16 mouse cellular contexts compared by ENCODE assay signal in genomic region chr13:94322475-94322874, GRCm38 (mm10).
"Had no signal": no experiment of that assay in that cellular context is flagged by ENCODE, and none has a peak within 500 bp of the region (broad histone marks: within the 10 kb centered on the region; RNA-seq: fewer than 3 reads in every experiment).

No protein-coding gene starts in this region.

- DNase-seq: kidney, adult 8-10 months; kidney, postnatal 10 days; kidney, postnatal 36 days; layer of hippocampus, postnatal 36 days; liver; lung, adult 18-20 months; lung, postnatal 10 days; lung, postnatal 4 days; midbrain, embryonic 14.5 days; right cerebral cortex, adult 18-20 months; right cerebral cortex, postnatal 14 days; right cerebral cortex, postnatal 4 days; thymus, adult 2 months; thymus, postnatal 14 days; thymus, postnatal 4 days had no signal

- ATAC-seq: liver, embryonic 12.5 days had no signal
